Mouse (Mus musculus): ENCODE results near the gene Ifi209.
"Not testable (repeated sequence)": the region's sequence is repeated elsewhere in the genome, so short reads cannot be mapped to it uniquely, and the experiment has no call there.

The Ifi209 gene

DNA sequence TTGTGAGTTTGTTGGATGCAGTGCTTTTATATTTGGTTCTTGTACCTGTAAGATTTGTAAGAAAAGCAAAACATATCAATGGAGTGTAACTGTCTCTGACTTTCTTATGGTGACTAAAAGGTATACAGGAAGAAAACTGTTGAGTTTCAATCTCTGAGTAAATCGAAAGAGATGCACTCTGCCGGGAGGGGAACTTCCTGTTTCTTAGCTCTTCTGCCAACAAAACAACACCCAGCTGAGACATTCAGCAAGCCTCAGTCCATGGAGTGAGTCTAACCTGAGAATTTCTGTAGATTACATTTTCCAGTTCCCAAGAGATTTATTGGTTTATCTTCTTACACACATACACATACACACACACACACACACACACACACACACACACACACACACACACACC lies at the start of gene Ifi209:
TSS of gene Ifi209 (plus strand) at position 296 of the 400 bp plus-strand sequence.
- DNase-seq = peak; percentile 9 to 15

- DNase-seq = not testable (repeated sequence)
Observed at GRCm38 (mm10) chr1:173589698-173590097, 41.0 kb upstream of the Ifi209 start.

DNA sequence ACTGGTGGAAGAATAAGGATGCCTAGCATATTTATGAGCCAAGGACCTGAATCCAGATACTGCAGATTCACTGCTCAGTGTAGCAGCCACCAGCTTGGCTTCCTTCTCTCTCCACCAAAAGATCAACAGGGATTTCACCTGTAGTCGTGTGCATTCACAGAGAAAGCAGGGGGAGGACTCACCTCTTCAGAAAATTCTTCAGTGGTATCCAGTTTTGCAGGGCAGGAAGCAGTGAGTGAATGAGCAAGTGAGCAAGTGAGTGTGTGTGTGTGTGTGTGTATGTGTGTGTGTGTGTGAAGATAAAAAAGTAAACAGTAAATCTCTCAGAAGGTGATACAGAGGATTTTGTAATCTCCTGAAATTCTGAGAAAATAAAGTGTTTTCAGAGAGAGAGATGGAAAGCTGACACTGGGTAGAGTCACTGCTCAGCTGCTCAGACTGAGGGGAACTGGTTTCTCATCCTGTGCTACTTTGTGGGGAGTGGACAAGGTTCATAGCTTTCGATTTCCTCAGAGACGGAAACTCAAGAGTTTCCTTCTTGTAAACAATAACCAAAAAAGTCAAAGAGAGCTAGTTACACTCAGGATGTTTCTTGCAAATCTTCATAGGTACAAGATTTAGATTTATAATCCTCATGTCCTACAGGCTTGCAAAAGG lies 31.8 kb upstream of the Ifi209 start, which contains the start of gene Ifi213:
TSS of gene Ifi213 (minus strand) at position 437 of the 657 bp plus-strand sequence.
- not testable (repeated sequence) for DNase-seq

- not testable (repeated sequence) for DNase-seq
Observed at GRCm38 (mm10) chr1:173610291-173610690, 20.4 kb upstream of the Ifi209 start.

DNA sequence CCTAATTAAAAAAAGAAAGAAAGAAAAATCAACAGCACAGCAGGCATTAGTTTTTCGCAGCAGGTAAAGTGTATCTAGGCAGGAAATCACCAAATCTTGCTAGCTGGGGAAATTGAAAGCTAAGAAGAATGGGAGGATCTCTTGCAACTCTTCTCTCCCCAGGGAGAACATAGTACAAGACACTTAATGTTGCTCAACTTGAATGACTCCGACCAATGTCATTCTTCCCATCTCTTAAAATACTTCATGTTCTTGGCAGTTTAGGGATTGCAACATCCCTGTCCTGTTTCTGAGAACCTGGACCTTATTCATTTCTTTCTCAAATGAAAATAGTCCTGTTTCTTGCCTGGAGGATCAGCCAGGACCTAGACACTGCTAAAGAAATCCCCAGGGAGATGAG lies 8.5 kb upstream of the Ifi209 start:
- not testable (repeated sequence) for DNase-seq

DNA sequence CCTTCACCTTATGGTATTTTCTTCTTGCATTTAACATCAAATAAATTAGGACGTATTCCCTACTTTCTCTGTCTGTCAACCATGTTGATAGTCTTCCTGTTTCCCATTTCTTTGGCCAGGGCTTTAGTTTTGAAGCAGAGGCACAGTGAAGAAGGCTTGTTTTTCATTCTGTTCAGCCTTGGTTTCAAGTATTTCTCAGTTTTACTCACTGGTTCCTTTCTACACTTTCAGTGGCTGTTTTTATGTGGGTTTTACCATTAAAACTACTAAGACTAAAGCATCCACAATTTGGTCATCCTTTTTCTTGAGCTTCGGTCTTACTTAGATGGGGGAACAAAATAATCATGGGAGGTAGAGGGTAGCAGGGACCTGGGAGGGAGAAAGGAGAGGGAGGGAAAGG lies 6.7 kb upstream of the Ifi209 start:
- DNase-seq = no peak

DNA sequence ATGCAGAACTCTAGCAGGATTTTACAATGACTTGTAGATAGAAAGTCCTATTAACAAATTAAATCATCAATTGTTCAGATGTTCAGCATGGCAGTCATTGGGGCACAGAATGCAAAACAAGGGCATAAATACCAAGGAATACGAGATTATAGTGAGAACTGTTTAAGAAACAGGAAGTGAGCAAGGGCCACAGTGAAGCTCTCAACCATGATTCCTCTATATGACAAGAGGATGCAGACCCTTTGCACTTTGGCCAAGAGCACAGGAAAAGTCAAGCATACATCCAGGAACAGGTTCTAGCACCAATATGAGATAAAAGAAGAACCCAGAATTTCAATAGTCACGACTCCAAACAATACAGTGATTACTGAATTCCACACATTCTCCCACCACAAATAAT lies 4.0 kb upstream of the Ifi209 start:
- DNase-seq = no peak

DNA sequence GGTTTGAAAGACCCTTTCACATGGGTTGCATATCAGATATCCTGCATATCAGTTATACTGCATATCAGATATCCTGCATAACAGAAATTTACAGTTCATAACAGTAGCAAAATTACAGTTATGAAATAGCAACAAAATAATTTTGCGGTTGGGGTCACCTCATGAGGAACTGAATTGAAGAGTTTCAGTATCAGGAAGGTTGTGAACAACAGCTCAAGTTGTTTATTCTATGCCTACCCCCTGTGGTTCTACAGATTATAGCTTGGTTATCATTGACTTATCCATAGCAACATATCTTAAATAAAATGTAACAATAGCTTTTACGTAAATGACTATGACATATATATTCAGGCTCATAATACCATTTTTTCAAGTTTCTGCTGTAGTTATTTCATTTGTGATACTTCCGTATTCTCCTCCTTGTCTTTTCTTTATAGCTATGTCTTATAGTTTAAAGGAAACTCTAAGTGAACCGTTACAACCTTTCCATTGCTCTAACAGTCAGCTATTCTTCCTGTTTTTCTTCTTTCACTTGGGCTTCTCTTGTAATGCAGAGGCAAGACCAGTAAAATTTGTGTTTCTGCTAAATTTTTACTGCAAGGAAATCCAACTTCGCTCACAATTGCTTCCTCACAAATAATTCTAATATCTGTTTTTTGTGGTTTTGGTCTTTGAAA lies 3.4 kb downstream of the Ifi209 start:
- DNase-seq = no peak

GRCm38 (mm10) chr1:173645393-173645792 lies 14.7 kb downstream of the Ifi209 start:
- no peak for DNase-seq

GRCm38 (mm10) chr1:173657973-173658372 lies 27.3 kb downstream of the Ifi209 start:
- DNase-seq = no peak

- DNase-seq = peak in 1 of 2 experiments; percentile 4
Observed at GRCm38 (mm10) chr1:173673458-173674097, 42.9 kb downstream of the Ifi209 start, which contains the start of gene Ifi208. Ifi208 (plus strand) TSS chr1:173673675.

DNA sequence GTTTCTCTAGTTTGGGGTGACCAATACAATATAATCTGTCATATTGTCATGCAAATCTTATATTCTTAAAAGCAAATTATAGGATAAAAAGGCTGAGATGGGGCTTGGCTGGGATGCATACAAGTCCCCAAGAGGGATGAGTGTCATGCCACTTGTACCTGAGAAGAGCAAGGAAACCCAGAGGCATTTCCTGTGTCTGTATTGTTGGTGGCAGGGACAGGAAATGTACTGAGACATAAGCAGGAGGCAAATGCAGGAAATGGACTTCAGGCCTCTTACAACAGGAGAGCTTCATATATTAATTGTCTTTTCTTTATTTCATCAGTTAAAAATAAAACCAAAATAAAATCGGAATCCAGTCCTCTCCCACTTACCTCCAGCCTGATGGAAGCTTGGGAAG lies 47.9 kb downstream of the Ifi209 start:
- DNase-seq = not testable (repeated sequence)

DNA sequence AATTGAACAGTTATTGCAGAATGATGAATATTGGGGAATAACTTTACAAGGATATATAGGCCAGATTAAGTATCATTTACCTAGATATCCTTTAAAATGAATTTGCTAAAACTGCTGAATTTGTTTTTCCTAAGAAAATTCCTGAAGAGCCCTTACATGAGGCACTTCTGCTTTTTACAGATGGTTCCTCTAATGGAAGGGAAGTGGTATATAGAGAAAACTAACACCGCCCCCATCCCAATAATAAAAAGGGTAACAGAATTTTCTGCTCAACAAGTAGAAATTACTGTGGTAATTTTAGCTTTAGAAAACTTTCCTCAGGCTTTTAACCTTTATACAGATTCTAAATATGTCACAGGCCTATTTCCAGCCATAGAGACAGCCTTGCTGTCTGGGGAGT lies 63.6 kb downstream of the Ifi209 start:
- no peak for DNase-seq
